Mouse (Mus musculus): ENCODE measurements around the gene 4933424G06Rik.

The 4933424G06Rik gene

GRCm38 (mm10) chr1:36711104-36711503, 1.2 kb downstream of the 4933424G06Rik start:
- DNase-seq, result no peak

- no peak for DNase-seq
These were observed 4.4 kb downstream of the 4933424G06Rik start, which contains the start of gene Actr1b for GRCm38 (mm10) chr1:36714311-36714710. Actr1b (minus strand) TSS chr1:36714422.

- DNase-seq, result no peak
These were observed 8.8 kb downstream of the 4933424G06Rik start for GRCm38 (mm10) chr1:36718786-36719185.

GRCm38 (mm10) chr1:36723146-36724056, 13.5 kb downstream of the 4933424G06Rik start:
- DNase-seq, result peak; percentile 37

- DNase-seq, result no peak
These were observed 14.1 kb downstream of the 4933424G06Rik start for GRCm38 (mm10) chr1:36724057-36724431.

GRCm38 (mm10) chr1:36737300-36737699, 27.4 kb downstream of the 4933424G06Rik start:
- DNase-seq, result peak; percentile 89

GRCm38 (mm10) chr1:36739231-36739630, 29.3 kb downstream of the 4933424G06Rik start:
- no peak for DNase-seq

GRCm38 (mm10) chr1:36743046-36743445, 33.1 kb downstream of the 4933424G06Rik start:
- no peak for DNase-seq

- DNase-seq, result peak; percentile 76
These were observed 34.5 kb downstream of the 4933424G06Rik start for GRCm38 (mm10) chr1:36744268-36744944.

- DNase-seq, result no peak
These were observed 35.7 kb downstream of the 4933424G06Rik start for GRCm38 (mm10) chr1:36745661-36746060.

GRCm38 (mm10) chr1:36746452-36746851, 36.5 kb downstream of the 4933424G06Rik start:
- DNase-seq, result peak; percentile 56

- no peak for DNase-seq
These were observed 44.2 kb downstream of the 4933424G06Rik start for GRCm38 (mm10) chr1:36753932-36754675.

- no peak for DNase-seq
These were observed 48.6 kb downstream of the 4933424G06Rik start for GRCm38 (mm10) chr1:36758553-36758952.

GRCm38 (mm10) chr1:36759076-36759475, 49.1 kb downstream of the 4933424G06Rik start:
- DNase-seq, result no peak

GRCm38 (mm10) chr1:36760401-36760800, 50.5 kb downstream of the 4933424G06Rik start:
- DNase-seq, result no peak

- no peak for DNase-seq
These were observed 51.1 kb downstream of the 4933424G06Rik start for GRCm38 (mm10) chr1:36761061-36761460.

GRCm38 (mm10) chr1:36761568-36761967, 51.6 kb downstream of the 4933424G06Rik start, which contains the start of gene Zap70:
Zap70 (plus strand) TSS chr1:36761798.
- no peak for DNase-seq

GRCm38 (mm10) chr1:36766431-36767205, 56.7 kb downstream of the 4933424G06Rik start:
- no peak for DNase-seq

GRCm38 (mm10) chr1:36767321-36767720, 57.4 kb downstream of the 4933424G06Rik start:
- no peak for DNase-seq

GRCm38 (mm10) chr1:36768786-36769185, 58.8 kb downstream of the 4933424G06Rik start:
- DNase-seq, result no peak

GRCm38 (mm10) chr1:36769951-36770350, 60.0 kb downstream of the 4933424G06Rik start:
- no peak for DNase-seq

- peak; percentile 35 for DNase-seq
These were observed 61.0 kb downstream of the 4933424G06Rik start for GRCm38 (mm10) chr1:36770998-36771397.

All from embryo, embryonic 11 days (tissue).